Mouse (Mus musculus): ENCODE results near the gene Kifc3. TPM values are rescaled to one million over a fixed set of nuclear protein-coding genes. Genes with fewer than 3 reads are reported as not detected.

Gene Kifc3
- total and polyA plus RNA-seq, 3 experiments = 10.6 to 19.1 TPM; not detected in 1

- no peaks in the 10 kb centered on the region; a peak in 1 of 4 replicates for H3K27me3 ChIP-seq (ENCODE audit: control insufficient read depth in 1 of 2, insufficient read depth in 2 of 2, low read length in 2 of 2)
- DNase-seq (ENCODE audit: low read depth, low spot score) = no peak
- peaks cover 0 to 18% of the 10 kb centered on the region in 2 experiments; a peak in 2 of 4 replicates for H3K4me1 ChIP-seq (ENCODE audit: control insufficient read depth in 1 of 2, insufficient read depth in 2 of 2, low read length in 2 of 2)
- TF ChIP-seq MYB (IDR thresholded peaks at IDR 0.05; ENCODE audit: low read depth, low read length) (no peak), USF2 (IDR thresholded peaks at IDR 0.05; ENCODE audit: borderline replicate concordance in 1 of 2, insufficient read depth in 1 of 2, low read depth in 1 of 2, low read length in 2 of 2) (no peak), MEF2A (IDR thresholded peaks at IDR 0.05; ENCODE audit: extremely low read depth, insufficient replicate concordance, low read depth, low read length, poor library complexity, severe bottlenecking) (no peak), TAL1 (IDR thresholded peaks at IDR 0.05; ENCODE audit: low read length) (no peak), HCFC1 (IDR thresholded peaks at IDR 0.05; ENCODE audit: low read depth, low read length) (no peak), POLR2AphosphoS5 (IDR thresholded peaks at IDR 0.05; ENCODE audit: borderline replicate concordance, low read depth, low read length) (no peak), CTCF (IDR thresholded peaks at IDR 0.05 in 2 of 3, conservative IDR thresholded peaks at IDR 0.05 in 1 of 3; ENCODE audit: control insufficient read depth in 1 of 3, insufficient read depth in 1 of 3, low read depth in 2 of 3, low read length in 3 of 3, poor library complexity in 1 of 3, severe bottlenecking in 1 of 3) (no peak), E2F4 (IDR thresholded peaks at IDR 0.05; ENCODE audit: borderline replicate concordance, low read depth, low read length) (no peak), SMC3 (IDR thresholded peaks at IDR 0.05; ENCODE audit: low read depth, low read length) (no peak)
- no peak overlapping the region for H3K4me3 ChIP-seq (ENCODE audit: control insufficient read depth in 1 of 2, insufficient read depth in 1 of 2, low read depth in 2 of 2, low read length in 2 of 2)
- H3K27ac ChIP-seq (ENCODE audit: control insufficient read depth, low read depth, low read length) = no peak overlapping the region
- H3K9me3 ChIP-seq (replicated peaks; ENCODE audit: insufficient read depth, low read length) = no peaks in the 10 kb centered on the region
- H3K79me2 ChIP-seq (ENCODE audit: control insufficient read depth, insufficient read depth, low read length, poor library complexity) = no peaks in the 10 kb centered on the region
- H3K9ac ChIP-seq (ENCODE audit: control insufficient read depth, low read depth, low read length, poor library complexity, severe bottlenecking) = no peak overlapping the region
- H3K36me3 ChIP-seq (ENCODE audit: control insufficient read depth in 1 of 2, insufficient read depth in 2 of 2, low read length in 2 of 2) = peaks cover 0 to 3% of the 10 kb centered on the region in 2 experiments; a peak in 1 of 4 replicates
These were observed 48.6 kb downstream of the Kifc3 start for GRCm38 (mm10) chr8:95154056-95154455.

GRCm38 (mm10) chr8:95150608-95151007 lies 52.0 kb downstream of the Kifc3 start:
- no peak overlapping the region for H3K4me3 ChIP-seq (ENCODE audit: control insufficient read depth in 1 of 2, insufficient read depth in 1 of 2, low read depth in 2 of 2, low read length in 2 of 2)
- H3K9ac ChIP-seq (ENCODE audit: control insufficient read depth, low read depth, low read length, poor library complexity, severe bottlenecking) = no peak overlapping the region
- H3K9me3 ChIP-seq (replicated peaks; ENCODE audit: insufficient read depth, low read length) = no peaks in the 10 kb centered on the region
- H3K79me2 ChIP-seq (ENCODE audit: control insufficient read depth, insufficient read depth, low read length, poor library complexity) = no peaks in the 10 kb centered on the region
- no peak for TF ChIP-seq GABPA (IDR thresholded peaks at IDR 0.05; ENCODE audit: low read depth, low read length)
- no peak for TF ChIP-seq SMC3 (IDR thresholded peaks at IDR 0.05; ENCODE audit: low read depth, low read length)
- TF ChIP-seq RCOR1 (IDR thresholded peaks at IDR 0.05; ENCODE audit: low read depth, low read length) = no peak
- no peak for TF ChIP-seq MAZ (IDR thresholded peaks at IDR 0.05; ENCODE audit: low read depth, low read length)
- no peak for TF ChIP-seq RAD21 (IDR thresholded peaks at IDR 0.05; ENCODE audit: low read depth, low read length)
- no peak for TF ChIP-seq ZMIZ1 (IDR thresholded peaks at IDR 0.05; ENCODE audit: low read depth, low read length)
- TF ChIP-seq NRF1 (IDR thresholded peaks at IDR 0.05; ENCODE audit: insufficient read depth, low read depth, low read length, poor library complexity, severe bottlenecking) = no peak
- TF ChIP-seq MXI1 (IDR thresholded peaks at IDR 0.05; ENCODE audit: low read depth, low read length) = no peak
- TF ChIP-seq ELF1 (IDR thresholded peaks at IDR 0.05; ENCODE audit: low read depth, low read length) = no peak
- TF ChIP-seq TBP (IDR thresholded peaks at IDR 0.05; ENCODE audit: low read depth, low read length) = no peak
- no peak for TF ChIP-seq TCF12 (IDR thresholded peaks at IDR 0.05; ENCODE audit: low read depth, low read length)
- TF ChIP-seq USF2 (IDR thresholded peaks at IDR 0.05; ENCODE audit: borderline replicate concordance in 1 of 2, insufficient read depth in 1 of 2, low read depth in 1 of 2, low read length in 2 of 2) = no peak
- no peak for TF ChIP-seq CHD2 (IDR thresholded peaks at IDR 0.05; ENCODE audit: low read length)
- no peak for TF ChIP-seq KAT2A (conservative IDR thresholded peaks at IDR 0.05; ENCODE audit: low read depth, low read length)
- TF ChIP-seq GATA1 (IDR thresholded peaks at IDR 0.05; ENCODE audit: low read depth, low read length) = no peak
- no peak for TF ChIP-seq E2F4 (IDR thresholded peaks at IDR 0.05; ENCODE audit: borderline replicate concordance, low read depth, low read length)
- no peak for TF ChIP-seq NELFE (IDR thresholded peaks at IDR 0.05; ENCODE audit: low read depth, low read length)
- TF ChIP-seq POLR2A (IDR thresholded peaks at IDR 0.05; ENCODE audit: control insufficient read depth in 1 of 2, insufficient read depth in 1 of 2, low read depth in 1 of 2, low read length in 2 of 2, poor library complexity in 1 of 2) = no peak
- DNase-seq (ENCODE audit: low read depth, low spot score) = no peak
- no peaks in the 10 kb centered on the region; a peak in 1 of 4 replicates for H3K27me3 ChIP-seq (ENCODE audit: control insufficient read depth in 1 of 2, insufficient read depth in 2 of 2, low read length in 2 of 2)
- H3K4me1 ChIP-seq (ENCODE audit: control insufficient read depth in 1 of 2, insufficient read depth in 2 of 2, low read length in 2 of 2) = peaks cover 0 to 18% of the 10 kb centered on the region in 2 experiments; a peak in 2 of 4 replicates
- H3K27ac ChIP-seq (ENCODE audit: control insufficient read depth, low read depth, low read length) = no peak overlapping the region
- H3K36me3 ChIP-seq (ENCODE audit: control insufficient read depth in 1 of 2, insufficient read depth in 2 of 2, low read length in 2 of 2) = peaks cover 0 to 3% of the 10 kb centered on the region in 2 experiments; a peak in 1 of 4 replicates

Data from MEL (cell line).